Mouse (Mus musculus): ENCODE data around the gene Dcakd. TPM values are rescaled to one million over a fixed set of nuclear protein-coding genes. Genes with fewer than 3 reads are reported as not detected.
A peak's percentile ranks its signal among the peaks of the same experiment; 100 is the strongest.

Gene Dcakd
- 10 to 100 TPM; 48.3 to 50.9 TPM for total RNA-seq (2021)
- long read RNA-seq, experiment 1, transcript Dcakd-201 (5 exons, 1,744 nt) = major isoform, 50 of 59 reads
- long read RNA-seq, experiment 1, partial matches to known transcripts = 2 of 59 reads
- long read RNA-seq, experiment 1, other reads (novel, unspliced or antisense) = 7 of 59 reads
- long read RNA-seq, experiment 2, transcript Dcakd-201 (5 exons, 1,744 nt) = major isoform, 35 of 48 reads
- long read RNA-seq, experiment 2, partial matches to known transcripts = 5 of 48 reads
- long read RNA-seq, experiment 2, other reads (novel, unspliced or antisense) = 7 of 48 reads

GRCm38 (mm10) chr11:103028176-103028891 is at the start of gene Dcakd, which contains the start of gene Nmt1:
Gene Dcakd (minus strand): TSS chr11:103028333.
Gene Nmt1 (plus strand): TSS chr11:103028190.
- intact Hi-C loops (cut with DNase I) = loop anchor here (1.0 to 2.0 kb wide), 2 partner anchors 11 to 22 kb away; no protein-coding TSS in a partner anchor
- peak; percentile 90 to 93 for DNase-seq (ENCODE audit: extremely low spot score in 1 of 2, low spot score in 2 of 2)
- H3K4me3 ChIP-seq = peak within 1 kb of the TSS; percentile 88
- H3K27ac ChIP-seq = peak within 1 kb of the TSS; percentile 99
- TF ChIP-seq CTCF (IDR thresholded peaks at IDR 0.05) = no peak

DNA sequence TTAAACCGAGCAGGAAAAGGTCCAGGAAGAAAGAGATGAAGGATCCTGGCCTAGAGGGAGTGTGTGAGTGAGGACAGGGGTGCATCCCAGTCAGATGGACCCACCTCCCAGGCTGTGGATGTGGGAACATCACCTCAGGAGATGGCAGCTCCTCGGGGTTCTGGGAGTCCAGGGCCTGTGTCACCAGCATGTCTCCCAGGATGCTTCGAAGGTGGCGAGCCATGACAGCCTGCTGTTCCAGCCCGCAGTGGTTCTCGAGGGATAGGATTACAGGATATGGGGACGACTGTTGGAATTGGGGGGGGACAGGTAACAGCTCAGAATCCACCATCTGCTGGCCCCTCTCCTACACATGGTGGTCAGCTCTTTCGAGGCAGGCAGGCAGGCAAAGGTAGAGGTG is 48.4 kb upstream of the Dcakd start:
- TF ChIP-seq CTCF (IDR thresholded peaks at IDR 0.05) = no peak
- H3K27ac ChIP-seq = no peak overlapping the region
- intact Hi-C loops (cut with DNase I) = no loop called here
- no peak for DNase-seq (ENCODE audit: extremely low spot score in 1 of 2, low spot score in 2 of 2)
- H3K4me3 ChIP-seq = no peak overlapping the region

DNA sequence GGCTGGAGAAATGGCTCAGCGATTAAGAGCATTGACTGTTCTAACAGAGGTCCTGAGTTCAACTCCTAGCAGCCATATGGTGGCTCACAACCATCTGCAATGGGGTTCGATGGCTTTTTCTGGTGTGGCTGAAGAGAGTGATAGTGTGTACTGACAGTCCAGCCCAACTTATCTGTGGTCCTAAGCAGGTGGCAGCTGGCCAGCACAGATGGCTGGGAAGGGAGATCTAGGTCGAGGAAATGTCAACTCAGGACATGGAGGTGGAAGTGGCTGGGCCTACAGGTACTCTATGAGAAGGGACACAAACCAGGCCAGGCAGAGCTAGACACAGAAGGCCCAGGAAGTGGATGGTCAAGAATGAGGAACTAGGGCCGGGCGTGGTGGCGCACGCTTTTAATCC is 47.9 kb upstream of the Dcakd start:
- Histone ChIP-seq H3K4me3 (no peak overlapping the region), H3K27ac (no peak overlapping the region)
- no peak for DNase-seq (ENCODE audit: extremely low spot score in 1 of 2, low spot score in 2 of 2)
- TF ChIP-seq CTCF (IDR thresholded peaks at IDR 0.05) = no peak
- intact Hi-C loops (cut with DNase I) = no loop called here

DNA sequence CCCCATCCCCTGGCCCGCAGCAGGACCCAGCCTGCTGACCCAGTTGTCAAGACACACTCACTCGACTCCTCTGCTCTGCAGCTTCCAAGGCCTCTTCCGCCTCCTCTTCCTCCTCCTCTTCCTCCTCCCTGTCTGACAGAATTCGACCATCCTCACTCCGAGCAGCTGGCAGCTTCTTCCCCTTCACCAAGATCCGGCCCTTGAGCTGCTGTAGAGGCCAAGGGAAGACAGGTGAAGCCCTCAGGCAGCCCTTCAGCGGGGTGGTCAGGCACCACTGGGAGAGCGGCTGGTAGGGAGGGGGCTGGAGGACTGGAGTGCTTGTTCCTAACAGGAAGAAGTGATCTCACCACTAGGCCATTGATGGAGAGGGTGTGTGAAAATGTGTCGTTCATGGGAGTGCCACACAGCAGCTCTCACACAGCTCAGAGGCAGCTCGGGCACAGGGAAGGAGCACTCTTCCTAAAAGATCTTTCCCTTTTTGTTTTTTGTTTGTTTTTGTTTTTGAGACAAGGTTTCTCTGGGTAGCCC is 46.7 kb upstream of the Dcakd start:
- TF ChIP-seq CTCF (IDR thresholded peaks at IDR 0.05) = no peak
- intact Hi-C loops (cut with DNase I) = no loop called here
- no peak for DNase-seq (ENCODE audit: extremely low spot score in 1 of 2, low spot score in 2 of 2)
- Histone ChIP-seq H3K4me3 (no peak overlapping the region), H3K27ac (peak overlapping the region; percentile 47; the same call in 1 of the 2 replicates)

- no peak for DNase-seq (ENCODE audit: extremely low spot score in 1 of 2, low spot score in 2 of 2)
- intact Hi-C loops (cut with DNase I) = no loop called here
- H3K27ac ChIP-seq = no peak overlapping the region
- TF ChIP-seq CTCF (IDR thresholded peaks at IDR 0.05) = no peak
- H3K4me3 ChIP-seq = no peak overlapping the region
These were observed 46.1 kb upstream of the Dcakd start for GRCm38 (mm10) chr11:103074121-103074650.

DNA sequence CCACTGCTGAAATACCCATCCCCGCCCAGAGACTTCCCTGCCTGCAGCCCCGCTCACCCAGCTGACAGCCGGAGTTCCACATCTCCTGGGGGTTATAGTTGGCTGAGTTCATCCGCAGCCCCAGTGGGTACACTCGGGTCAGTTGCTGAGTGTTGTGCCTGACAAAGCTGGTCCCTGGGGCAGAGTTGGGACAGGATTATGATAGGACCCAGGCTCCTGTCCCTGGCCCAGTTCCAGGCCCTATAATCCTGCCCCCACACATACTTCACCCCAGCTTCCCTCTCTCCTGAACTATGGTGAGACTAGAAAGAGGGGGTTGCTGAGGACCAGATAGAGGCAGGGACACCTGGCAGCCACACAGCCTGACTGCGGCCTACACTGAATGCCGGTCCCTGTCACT is 45.5 kb upstream of the Dcakd start:
- H3K4me3 ChIP-seq = no peak overlapping the region
- no peak for TF ChIP-seq CTCF (IDR thresholded peaks at IDR 0.05)
- H3K27ac ChIP-seq = no peak overlapping the region
- intact Hi-C loops (cut with DNase I) = no loop called here
- DNase-seq (ENCODE audit: extremely low spot score in 1 of 2, low spot score in 2 of 2) = no peak

- DNase-seq (ENCODE audit: extremely low spot score in 1 of 2, low spot score in 2 of 2) = no peak
These were observed 42.3 kb upstream of the Dcakd start for GRCm38 (mm10) chr11:103070322-103070880.

GRCm38 (mm10) chr11:103069731-103070130 is 41.6 kb upstream of the Dcakd start:
- no peak for TF ChIP-seq CTCF (IDR thresholded peaks at IDR 0.05)
- intact Hi-C loops (cut with DNase I) = no loop called here
- Histone ChIP-seq H3K4me3 (no peak overlapping the region), H3K27ac (no peak overlapping the region)
- no peak for DNase-seq (ENCODE audit: extremely low spot score in 1 of 2, low spot score in 2 of 2)

More at GRCm38 (mm10) chr11:103070322-103070880, 42.3 kb upstream of the Dcakd start:
- intact Hi-C loops (cut with DNase I) = no loop called here
- H3K27ac ChIP-seq = no peak overlapping the region
- no peak for TF ChIP-seq CTCF (IDR thresholded peaks at IDR 0.05)
- H3K4me3 ChIP-seq = no peak overlapping the region

- H3K27ac ChIP-seq = no peak overlapping the region
- H3K4me3 ChIP-seq = no peak overlapping the region
- TF ChIP-seq CTCF (IDR thresholded peaks at IDR 0.05) = no peak
- DNase-seq (ENCODE audit: extremely low spot score in 1 of 2, low spot score in 2 of 2) = no peak
- intact Hi-C loops (cut with DNase I) = no loop called here
These were observed 40.8 kb upstream of the Dcakd start for GRCm38 (mm10) chr11:103068884-103069283.

DNA sequence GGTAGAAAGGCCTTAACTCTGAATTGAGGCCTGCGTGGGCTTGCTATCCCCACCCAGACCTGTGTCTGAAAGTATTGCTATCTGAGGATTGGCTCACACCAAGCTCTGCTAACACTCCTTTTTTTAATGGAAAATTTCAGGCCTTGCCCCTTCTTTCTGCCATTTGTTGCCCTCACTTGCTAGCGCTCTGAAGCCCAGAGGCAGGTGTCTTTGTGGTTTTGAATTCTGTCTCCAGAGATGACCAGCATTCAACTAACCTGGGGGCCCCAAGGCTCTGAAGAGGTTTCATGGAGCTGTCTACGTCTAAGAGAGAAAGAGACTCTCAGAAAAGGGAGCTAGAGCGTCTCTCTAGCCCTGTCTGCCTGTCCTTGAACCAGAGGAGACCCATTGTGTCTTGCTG is 40.1 kb upstream of the Dcakd start:
- no peak for DNase-seq (ENCODE audit: extremely low spot score in 1 of 2, low spot score in 2 of 2)
- H3K27ac ChIP-seq = no peak overlapping the region
- no peak for TF ChIP-seq CTCF (IDR thresholded peaks at IDR 0.05)

DNA sequence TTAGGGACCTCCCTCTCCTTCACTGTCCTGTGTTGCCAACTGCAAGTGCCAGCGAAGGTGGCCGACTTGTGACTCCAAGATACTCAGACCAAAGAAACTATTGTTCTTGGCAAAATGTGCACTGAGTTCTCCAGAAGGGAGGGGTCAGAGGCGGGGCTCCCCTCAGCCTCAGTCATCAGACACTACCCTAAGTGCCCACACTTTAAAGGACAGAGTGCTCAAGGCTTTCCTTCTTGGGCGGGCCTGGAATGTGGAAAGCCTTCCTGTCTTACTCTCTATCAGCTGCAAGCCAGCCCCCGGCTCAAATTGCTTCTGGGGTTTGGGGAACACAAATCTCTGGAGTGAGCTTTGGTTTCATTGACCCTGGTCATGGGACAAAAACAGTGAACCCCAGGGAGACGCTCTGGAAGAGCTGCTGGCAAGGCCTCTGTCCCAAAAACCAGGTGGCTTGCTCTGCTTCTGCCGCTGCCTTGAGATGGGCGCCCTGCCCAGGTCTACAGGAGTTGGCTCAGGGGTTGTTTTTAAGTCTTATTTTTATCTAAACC is 39.4 kb upstream of the Dcakd start:
- no peak for TF ChIP-seq CTCF (IDR thresholded peaks at IDR 0.05)
- no peak for DNase-seq (ENCODE audit: extremely low spot score in 1 of 2, low spot score in 2 of 2)
- peak overlapping the region; percentile 30; the same call in 1 of the 2 replicates for H3K27ac ChIP-seq
- intact Hi-C loops (cut with DNase I) = no loop called here
- H3K4me3 ChIP-seq = no peak overlapping the region

More for the DNA sequence above, 40.1 kb upstream of the Dcakd start:
- H3K4me3 ChIP-seq = no peak overlapping the region
- intact Hi-C loops (cut with DNase I) = no loop called here

DNA sequence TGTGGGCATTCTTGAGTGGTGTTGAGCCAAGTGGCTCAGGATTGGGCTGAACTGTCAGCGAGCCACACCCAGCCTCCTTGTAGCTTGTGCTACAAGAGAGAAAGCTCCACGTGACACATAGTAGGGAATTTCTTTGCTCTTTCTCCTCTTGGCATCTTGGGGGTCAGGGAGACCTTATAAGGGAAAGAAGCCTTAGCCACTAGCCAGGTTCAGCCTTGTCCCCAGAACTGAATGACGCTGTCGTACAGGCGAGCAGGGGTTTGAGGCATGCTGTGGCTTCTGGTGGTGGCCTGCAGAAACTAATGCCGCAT is 38.9 kb upstream of the Dcakd start:
- TF ChIP-seq CTCF (IDR thresholded peaks at IDR 0.05) = no peak
- intact Hi-C loops (cut with DNase I) = no loop called here
- Histone ChIP-seq H3K27ac (no peak overlapping the region; the same call in 1 of the 2 replicates), H3K4me3 (no peak overlapping the region)
- DNase-seq (ENCODE audit: extremely low spot score in 1 of 2, low spot score in 2 of 2) = no peak

Data from left cerebral cortex, adult 2 months (tissue).